Mouse (Mus musculus): Measurements from ENCODE around the gene Cnnm2. TPM values are rescaled to one million over a fixed set of nuclear protein-coding genes. Genes with fewer than 3 reads are reported as not detected.

Gene Cnnm2
- polyA plus RNA-seq, 1 experiment from 2014 or later = 1.3 TPM

GRCm38 (mm10) chr19:46904907-46905306 lies 143.5 kb downstream of the Cnnm2 start:
- Histone ChIP-seq H3K4me1 (peaks cover 21% of the 10 kb centered on the region), H3K27ac (no peak overlapping the region), H3K27me3 (ENCODE audit: poor library complexity, severe bottlenecking) (no peaks in the 10 kb centered on the region), H3K4me3 (no peak overlapping the region), H3K36me3 (replicated peaks) (peaks cover 8% of the 10 kb centered on the region), H3K9me3 (no peaks in the 10 kb centered on the region)
- DNase-seq (ENCODE audit: extremely low spot score, low spot score) = no peak
- 97% methylated on average over 1 of the region's 1 CpGs for WGBS

DNA sequence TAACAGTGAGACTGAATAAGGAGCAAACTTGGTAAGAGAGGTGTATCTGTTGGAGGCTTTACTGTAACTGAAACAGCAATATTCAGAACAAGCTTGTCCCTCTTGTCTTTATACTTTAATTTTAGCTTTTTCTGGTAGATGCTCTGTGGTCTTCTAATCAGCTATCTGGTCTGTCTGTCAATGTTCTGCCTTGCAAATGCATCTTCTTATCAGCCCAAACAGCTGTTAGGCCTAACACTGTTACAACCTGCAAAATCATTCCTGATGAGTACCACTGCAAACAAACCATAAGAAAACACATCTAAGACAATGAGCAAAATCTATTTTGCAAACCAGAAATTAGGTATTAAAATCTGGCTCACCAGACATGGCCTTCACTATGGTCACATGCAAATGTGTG lies 144.0 kb downstream of the Cnnm2 start:
- Histone ChIP-seq H3K27ac (no peak overlapping the region), H3K36me3 (replicated peaks) (peaks cover 8% of the 10 kb centered on the region), H3K4me3 (no peak overlapping the region), H3K27me3 (ENCODE audit: poor library complexity, severe bottlenecking) (no peaks in the 10 kb centered on the region), H3K9me3 (no peaks in the 10 kb centered on the region), H3K4me1 (peaks cover 22% of the 10 kb centered on the region)
- no peak for DNase-seq (ENCODE audit: extremely low spot score, low spot score)

- H3K4me1 ChIP-seq = peaks cover 22% of the 10 kb centered on the region
- no peaks in the 10 kb centered on the region for H3K27me3 ChIP-seq (ENCODE audit: poor library complexity, severe bottlenecking)
- H3K4me3 ChIP-seq = no peak overlapping the region
- no peaks in the 10 kb centered on the region for H3K9me3 ChIP-seq
- H3K27ac ChIP-seq = no peak overlapping the region
- 86% methylated on average over 4 of the region's 4 CpGs for WGBS
- DNase-seq (ENCODE audit: extremely low spot score, low spot score) = no peak
- peaks cover 8% of the 10 kb centered on the region for H3K36me3 ChIP-seq (replicated peaks)
Measured at GRCm38 (mm10) chr19:46905971-46906370, 144.6 kb downstream of the Cnnm2 start.

GRCm38 (mm10) chr19:46908207-46908606 lies 146.8 kb downstream of the Cnnm2 start:
- Histone ChIP-seq H3K4me3 (no peak overlapping the region), H3K27ac (no peak overlapping the region), H3K27me3 (ENCODE audit: poor library complexity, severe bottlenecking) (no peaks in the 10 kb centered on the region), H3K4me1 (peaks cover 22% of the 10 kb centered on the region), H3K36me3 (replicated peaks) (peaks cover 10% of the 10 kb centered on the region), H3K9me3 (no peaks in the 10 kb centered on the region)
- DNase-seq (ENCODE audit: extremely low spot score, low spot score) = no peak
- WGBS = 82% methylated on average over 5 of the region's 5 CpGs

GRCm38 (mm10) chr19:46908977-46909376 lies 147.6 kb downstream of the Cnnm2 start:
- no peak for DNase-seq (ENCODE audit: extremely low spot score, low spot score)
- Histone ChIP-seq H3K27ac (peak overlapping the region; percentile 53), H3K4me3 (no peak overlapping the region), H3K27me3 (ENCODE audit: poor library complexity, severe bottlenecking) (no peaks in the 10 kb centered on the region), H3K36me3 (replicated peaks) (peaks cover 4% of the 10 kb centered on the region), H3K9me3 (no peaks in the 10 kb centered on the region), H3K4me1 (peaks cover 22% of the 10 kb centered on the region)
- WGBS = 35% methylated on average over 4 of the region's 4 CpGs

DNA sequence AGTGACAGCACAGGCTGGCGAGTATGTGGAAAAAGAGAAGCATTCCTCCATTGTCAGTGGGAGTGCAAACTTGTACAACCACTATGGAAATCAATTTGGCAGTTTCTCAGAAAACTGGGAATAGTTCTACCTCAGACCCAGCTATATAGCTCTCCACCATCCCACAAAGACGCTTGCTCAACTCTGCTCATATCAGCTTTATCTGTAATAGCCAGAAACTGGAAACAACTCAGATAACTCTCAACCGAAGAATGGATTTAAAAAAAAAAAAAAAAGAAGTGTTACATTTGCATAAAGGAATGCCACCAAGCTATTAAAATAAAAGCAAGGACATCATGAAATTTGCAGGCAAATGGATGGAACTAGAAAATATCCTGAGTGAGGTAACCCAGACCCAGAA lies 150.1 kb downstream of the Cnnm2 start:
- peaks cover 10% of the 10 kb centered on the region for H3K36me3 ChIP-seq (replicated peaks)
- H3K4me3 ChIP-seq = no peak overlapping the region
- H3K9me3 ChIP-seq = peaks cover 3% of the 10 kb centered on the region; the same call in 1 of the 2 replicates
- no peak overlapping the region for H3K27ac ChIP-seq
- H3K4me1 ChIP-seq = peaks cover 26% of the 10 kb centered on the region
- no peaks in the 10 kb centered on the region for H3K27me3 ChIP-seq (ENCODE audit: poor library complexity, severe bottlenecking)
- DNase-seq (ENCODE audit: extremely low spot score, low spot score) = no peak
- 91% methylated on average over 3 of the region's 3 CpGs for WGBS

DNA sequence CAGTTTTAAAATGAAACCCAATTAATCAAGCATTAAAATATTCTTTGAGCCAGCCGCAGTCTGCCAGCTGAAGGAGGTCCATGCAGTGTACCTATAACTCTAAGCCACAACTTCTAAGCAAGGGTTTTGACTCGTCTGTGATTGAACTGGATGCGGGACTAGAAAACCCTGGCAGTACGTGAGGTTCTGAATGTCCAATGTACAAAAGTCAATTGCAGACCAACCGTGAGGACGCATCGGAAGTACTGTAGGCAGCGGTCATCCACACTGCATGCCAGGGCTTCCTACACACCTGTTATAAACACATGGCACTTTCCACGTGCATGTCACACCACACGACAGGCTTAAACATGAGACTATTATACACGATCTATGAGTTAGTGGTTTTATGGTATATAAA lies 152.2 kb downstream of the Cnnm2 start:
- Histone ChIP-seq H3K36me3 (replicated peaks) (peaks cover 10% of the 10 kb centered on the region), H3K9me3 (peaks cover 3% of the 10 kb centered on the region; the same call in 1 of the 2 replicates), H3K27ac (no peak overlapping the region), H3K27me3 (ENCODE audit: poor library complexity, severe bottlenecking) (no peaks in the 10 kb centered on the region), H3K4me3 (no peak overlapping the region), H3K4me1 (peaks cover 17% of the 10 kb centered on the region)
- no peak for DNase-seq (ENCODE audit: extremely low spot score, low spot score)
- WGBS = 95% methylated on average over 11 of the region's 11 CpGs

GRCm38 (mm10) chr19:46915406-46916080 lies 154.1 kb downstream of the Cnnm2 start:
- H3K27me3 ChIP-seq (ENCODE audit: poor library complexity, severe bottlenecking) = no peaks in the 10 kb centered on the region
- WGBS = 65% methylated on average over 9 of the region's 9 CpGs
- peaks cover 3% of the 10 kb centered on the region; the same call in 1 of the 2 replicates for H3K9me3 ChIP-seq
- peaks cover 4% of the 10 kb centered on the region; the same call in 1 of the 2 replicates for H3K4me1 ChIP-seq
- no peak overlapping the region for H3K27ac ChIP-seq
- no peak overlapping the region for H3K4me3 ChIP-seq
- H3K36me3 ChIP-seq (replicated peaks) = peaks cover 10% of the 10 kb centered on the region
- no peak for DNase-seq (ENCODE audit: extremely low spot score, low spot score)

GRCm38 (mm10) chr19:46920571-46920970 lies 159.2 kb downstream of the Cnnm2 start:
- Histone ChIP-seq H3K4me1 (peaks cover 3% of the 10 kb centered on the region; the same call in 1 of the 2 replicates), H3K9me3 (peaks cover 3% of the 10 kb centered on the region; the same call in 1 of the 2 replicates), H3K27me3 (ENCODE audit: poor library complexity, severe bottlenecking) (no peaks in the 10 kb centered on the region), H3K4me3 (no peak overlapping the region), H3K27ac (no peak overlapping the region), H3K36me3 (replicated peaks) (peaks cover 9% of the 10 kb centered on the region)
- no peak for DNase-seq (ENCODE audit: extremely low spot score, low spot score)
- 94% methylated on average over 6 of the region's 6 CpGs for whole genome bisulfite sequencing

DNA sequence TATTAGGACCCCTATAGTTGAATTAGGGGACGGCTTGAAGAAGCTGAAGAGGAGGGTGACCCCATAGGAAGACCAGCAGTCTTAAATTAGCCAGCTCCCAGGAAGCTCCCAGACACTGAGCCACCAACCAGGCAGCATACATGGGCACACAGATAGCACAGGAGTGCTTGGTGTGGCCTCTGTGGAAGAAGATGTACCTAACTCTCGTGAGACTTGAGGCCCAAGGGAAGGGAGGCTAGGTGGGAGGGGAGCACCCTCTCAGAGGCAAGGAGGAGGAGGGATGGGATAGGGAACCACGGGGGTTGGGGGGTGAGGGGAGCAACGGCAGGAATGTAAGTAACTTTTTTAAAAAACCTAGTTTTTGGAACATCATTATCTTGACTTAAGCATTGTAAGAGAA lies 165.0 kb downstream of the Cnnm2 start:
- Histone ChIP-seq H3K4me1 (peaks cover 13% of the 10 kb centered on the region), H3K27ac (no peak overlapping the region), H3K36me3 (replicated peaks) (0 out of 2 replicates have a peak, but pooled peaks cover 3% of the 10 kb centered on the region), H3K9me3 (no peaks in the 10 kb centered on the region), H3K4me3 (no peak overlapping the region), H3K27me3 (ENCODE audit: poor library complexity, severe bottlenecking) (no peaks in the 10 kb centered on the region)
- WGBS = 70% methylated on average over 4 of the region's 4 CpGs
- no peak for DNase-seq (ENCODE audit: extremely low spot score, low spot score)

- no peak overlapping the region for H3K27ac ChIP-seq
- peaks cover 13% of the 10 kb centered on the region for H3K4me1 ChIP-seq
- WGBS = 69% methylated on average over 5 of the region's 5 CpGs
- no peak for DNase-seq (ENCODE audit: extremely low spot score, low spot score)
- H3K36me3 ChIP-seq (replicated peaks) = 0 out of 2 replicates have a peak, but pooled peaks cover 3% of the 10 kb centered on the region
- H3K9me3 ChIP-seq = no peaks in the 10 kb centered on the region
- H3K4me3 ChIP-seq = no peak overlapping the region
- no peaks in the 10 kb centered on the region for H3K27me3 ChIP-seq (ENCODE audit: poor library complexity, severe bottlenecking)
Measured at GRCm38 (mm10) chr19:46926951-46927350, 165.6 kb downstream of the Cnnm2 start.

DNA sequence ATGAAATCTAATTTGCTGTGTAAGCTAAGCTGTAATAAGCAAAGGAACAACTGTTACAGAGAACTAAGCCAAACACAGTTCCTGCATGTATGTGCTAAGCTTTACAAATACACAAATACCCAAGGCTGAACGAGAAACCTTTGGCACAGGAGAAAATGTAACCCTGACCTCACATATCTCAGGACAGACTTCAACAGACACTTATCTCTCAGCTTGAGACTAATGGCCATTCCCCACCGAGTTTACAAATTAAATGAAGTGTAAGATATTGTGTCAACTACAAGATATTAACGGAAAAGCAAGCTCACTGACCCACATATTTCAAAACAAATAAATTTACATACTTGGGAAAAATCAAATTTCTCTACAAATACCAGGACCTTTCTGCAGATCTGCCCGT lies 166.7 kb downstream of the Cnnm2 start:
- H3K27ac ChIP-seq = no peak overlapping the region
- peaks cover 13% of the 10 kb centered on the region for H3K4me1 ChIP-seq
- 0 out of 2 replicates have a peak, but pooled peaks cover 1% of the 10 kb centered on the region for H3K36me3 ChIP-seq (replicated peaks)
- no peak for DNase-seq (ENCODE audit: extremely low spot score, low spot score)
- no peaks in the 10 kb centered on the region for H3K9me3 ChIP-seq
- H3K27me3 ChIP-seq (ENCODE audit: poor library complexity, severe bottlenecking) = no peaks in the 10 kb centered on the region
- H3K4me3 ChIP-seq = no peak overlapping the region
- WGBS = 72% methylated on average over 4 of the region's 4 CpGs

- Histone ChIP-seq H3K27ac (no peak overlapping the region), H3K36me3 (replicated peaks) (no peaks in the 10 kb centered on the region), H3K9me3 (no peaks in the 10 kb centered on the region), H3K4me3 (no peak overlapping the region), H3K27me3 (ENCODE audit: poor library complexity, severe bottlenecking) (no peaks in the 10 kb centered on the region), H3K4me1 (peaks cover 13% of the 10 kb centered on the region)
- WGBS = 79% methylated on average over 6 of the region's 6 CpGs
- no peak for DNase-seq (ENCODE audit: extremely low spot score, low spot score)
Measured at GRCm38 (mm10) chr19:46929044-46929587, 167.7 kb downstream of the Cnnm2 start.
